Mouse (Mus musculus): Measurements from ENCODE around the gene Tnfrsf14.

Gene Tnfrsf14

GRCm38 (mm10) chr4:154880730-154881129 is 47.6 kb downstream of the Tnfrsf14 start:
- no peak for DNase-seq (ENCODE audit: low read depth, low spot score)

- DNase-seq (ENCODE audit: low read depth, low spot score) = peak; percentile 92
These were observed 50.4 kb downstream of the Tnfrsf14 start for GRCm38 (mm10) chr4:154877864-154878548.

GRCm38 (mm10) chr4:154873186-154873585 is 55.2 kb downstream of the Tnfrsf14 start:
- no peak for DNase-seq (ENCODE audit: low read depth, low spot score)

All from telencephalon, adult 2 months (tissue).